Mouse (Mus musculus): ENCODE data around the gene Tmem245. TPM values are rescaled to one million over a fixed set of nuclear protein-coding genes. Genes with fewer than 3 reads are reported as not detected.

Gene Tmem245
- polyA plus RNA-seq, 2 experiments: 10.0 to 11.9 TPM

DNA sequence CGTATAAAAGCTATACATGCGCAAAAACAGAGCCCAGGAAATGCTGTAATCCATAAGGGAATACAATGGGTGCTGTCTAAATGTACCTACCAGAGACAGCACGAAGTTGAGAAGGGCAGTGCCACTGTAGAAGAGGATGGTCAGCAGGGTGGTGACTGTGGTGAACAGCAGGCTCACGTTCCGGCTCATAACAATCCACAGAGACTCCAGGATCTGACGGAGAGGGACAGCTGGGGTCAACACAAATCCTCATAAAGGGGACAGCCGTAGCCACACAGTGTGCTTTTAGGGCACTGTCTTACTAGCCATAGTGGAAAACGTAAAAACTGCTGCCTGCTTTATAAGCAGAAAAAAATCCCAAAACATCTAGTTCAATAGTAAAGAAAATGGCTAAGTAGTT lies 48.0 kb downstream of the Tmem245 start:
- DNase-seq (ENCODE audit: low spot score) (no peak), ATAC-seq (ENCODE audit: low FRiP score, low read depth) (no peak)
- WGBS: 80% methylated on average over 8 of the region's 8 CpGs
- no peak for TF ChIP-seq POLR2A (IDR thresholded peaks at IDR 0.05; ENCODE audit: borderline replicate concordance, extremely low read depth, insufficient read depth, insufficient read length)
- Histone ChIP-seq H3K27me3 (ENCODE audit: control insufficient read depth, insufficient read depth, low read length) (no peaks in the 10 kb centered on the region), H3K9me3 (ENCODE audit: control insufficient read depth, low read length) (no peaks in the 10 kb centered on the region), H3K27ac (replicated peaks; ENCODE audit: low read depth, low read length) (no peak overlapping the region), H3K4me1 (ENCODE audit: control insufficient read depth, insufficient read depth, low read length) (no peaks in the 10 kb centered on the region), H3K9ac (ENCODE audit: low read depth, low read length, severe bottlenecking) (no peak overlapping the region), H3K4me2 (replicated peaks; ENCODE audit: low read depth, low read length, severe bottlenecking) (no peak overlapping the region), H3K4me3 (replicated peaks; ENCODE audit: low read length) (no peak overlapping the region), H3K36me3 (ENCODE audit: control insufficient read depth, insufficient read depth, low read length) (peaks cover 77% of the 10 kb centered on the region)

DNA sequence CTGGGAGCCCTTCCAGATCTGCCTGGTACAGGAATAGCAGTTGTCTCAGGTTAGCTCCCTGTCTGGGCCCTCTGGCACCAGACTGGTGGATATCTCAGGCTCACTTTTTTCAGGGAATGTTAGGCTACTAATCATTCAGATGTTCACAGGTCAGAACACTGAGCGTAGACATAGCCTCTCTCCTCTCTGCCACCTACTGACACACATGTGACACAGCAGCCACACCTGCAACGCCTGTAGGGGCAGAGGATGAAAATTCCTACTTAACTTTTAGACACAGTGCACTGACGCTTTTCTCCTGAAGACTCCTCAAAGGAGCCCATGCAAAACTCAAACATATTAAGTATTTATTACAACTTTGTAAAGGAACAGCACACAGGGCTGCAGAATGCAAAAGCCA lies 49.7 kb downstream of the Tmem245 start:
- 79% methylated on average over 3 of the region's 3 CpGs for WGBS
- DNase-seq (ENCODE audit: low spot score): no peak
- Histone ChIP-seq H3K4me1 (ENCODE audit: control insufficient read depth, insufficient read depth, low read length) (no peaks in the 10 kb centered on the region), H3K27ac (replicated peaks; ENCODE audit: low read depth, low read length) (no peak overlapping the region), H3K27me3 (ENCODE audit: control insufficient read depth, insufficient read depth, low read length) (no peaks in the 10 kb centered on the region), H3K4me2 (replicated peaks; ENCODE audit: low read depth, low read length, severe bottlenecking) (no peak overlapping the region), H3K4me3 (replicated peaks; ENCODE audit: low read length) (no peak overlapping the region), H3K36me3 (ENCODE audit: control insufficient read depth, insufficient read depth, low read length) (peaks cover 66% of the 10 kb centered on the region), H3K9ac (ENCODE audit: low read depth, low read length, severe bottlenecking) (no peak overlapping the region), H3K9me3 (ENCODE audit: control insufficient read depth, low read length) (no peaks in the 10 kb centered on the region)
- no peak for ATAC-seq (ENCODE audit: low FRiP score, low read depth)
- TF ChIP-seq POLR2A (IDR thresholded peaks at IDR 0.05; ENCODE audit: borderline replicate concordance, extremely low read depth, insufficient read depth, insufficient read length): no peak

- Histone ChIP-seq H3K9me3 (ENCODE audit: control insufficient read depth, low read length) (no peaks in the 10 kb centered on the region), H3K27ac (replicated peaks; ENCODE audit: low read depth, low read length) (no peak overlapping the region), H3K27me3 (ENCODE audit: control insufficient read depth, insufficient read depth, low read length) (no peaks in the 10 kb centered on the region), H3K4me1 (ENCODE audit: control insufficient read depth, insufficient read depth, low read length) (no peaks in the 10 kb centered on the region), H3K9ac (ENCODE audit: low read depth, low read length, severe bottlenecking) (no peak overlapping the region), H3K36me3 (ENCODE audit: control insufficient read depth, insufficient read depth, low read length) (peaks cover 62% of the 10 kb centered on the region), H3K4me3 (replicated peaks; ENCODE audit: low read length) (no peak overlapping the region), H3K4me2 (replicated peaks; ENCODE audit: low read depth, low read length, severe bottlenecking) (no peak overlapping the region)
- no peak for TF ChIP-seq POLR2A (IDR thresholded peaks at IDR 0.05; ENCODE audit: borderline replicate concordance, extremely low read depth, insufficient read depth, insufficient read length)
- 93% methylated on average over 3 of the region's 3 CpGs for WGBS
- ATAC-seq (ENCODE audit: low FRiP score, low read depth) (no peak), DNase-seq (ENCODE audit: low spot score) (no peak)
Observed at GRCm38 (mm10) chr4:56894196-56894595, 53.0 kb downstream of the Tmem245 start.

GRCm38 (mm10) chr4:56892501-56893115 lies 54.6 kb downstream of the Tmem245 start:
- Histone ChIP-seq H3K9me3 (ENCODE audit: control insufficient read depth, low read length) (no peaks in the 10 kb centered on the region), H3K9ac (ENCODE audit: low read depth, low read length, severe bottlenecking) (no peak overlapping the region), H3K27ac (replicated peaks; ENCODE audit: low read depth, low read length) (no peak overlapping the region), H3K27me3 (ENCODE audit: control insufficient read depth, insufficient read depth, low read length) (no peaks in the 10 kb centered on the region), H3K4me1 (ENCODE audit: control insufficient read depth, insufficient read depth, low read length) (no peaks in the 10 kb centered on the region), H3K4me3 (replicated peaks; ENCODE audit: low read length) (no peak overlapping the region), H3K4me2 (replicated peaks; ENCODE audit: low read depth, low read length, severe bottlenecking) (no peak overlapping the region), H3K36me3 (ENCODE audit: control insufficient read depth, insufficient read depth, low read length) (peaks cover 63% of the 10 kb centered on the region)
- DNase-seq (ENCODE audit: low spot score) (no peak), ATAC-seq (ENCODE audit: low FRiP score, low read depth) (no peak)
- TF ChIP-seq POLR2A (IDR thresholded peaks at IDR 0.05; ENCODE audit: borderline replicate concordance, extremely low read depth, insufficient read depth, insufficient read length): no peak
- 96% methylated on average over 6 of the region's 6 CpGs for WGBS

- H3K9ac ChIP-seq (ENCODE audit: low read depth, low read length, severe bottlenecking): no peak overlapping the region
- WGBS: 70% methylated on average over 5 of the region's 5 CpGs
- TF ChIP-seq POLR2A (IDR thresholded peaks at IDR 0.05; ENCODE audit: borderline replicate concordance, extremely low read depth, insufficient read depth, insufficient read length): no peak
- H3K4me3 ChIP-seq (replicated peaks; ENCODE audit: low read length): no peak overlapping the region
- peaks cover 64% of the 10 kb centered on the region for H3K36me3 ChIP-seq (ENCODE audit: control insufficient read depth, insufficient read depth, low read length)
- ATAC-seq (ENCODE audit: low FRiP score, low read depth): no peak
- no peaks in the 10 kb centered on the region for H3K27me3 ChIP-seq (ENCODE audit: control insufficient read depth, insufficient read depth, low read length)
- no peak overlapping the region for H3K4me2 ChIP-seq (replicated peaks; ENCODE audit: low read depth, low read length, severe bottlenecking)
- no peaks in the 10 kb centered on the region for H3K4me1 ChIP-seq (ENCODE audit: control insufficient read depth, insufficient read depth, low read length)
- DNase-seq (ENCODE audit: low spot score): no peak
- H3K27ac ChIP-seq (replicated peaks; ENCODE audit: low read depth, low read length): no peak overlapping the region
- no peaks in the 10 kb centered on the region for H3K9me3 ChIP-seq (ENCODE audit: control insufficient read depth, low read length)
Observed at GRCm38 (mm10) chr4:56888483-56888882, 58.8 kb downstream of the Tmem245 start.
